Mouse (Mus musculus) cortical plate, adult 2 months (tissue): ENCODE data around the gene Trim67. TPM values are rescaled to one million over a fixed set of nuclear protein-coding genes. Genes with fewer than 3 reads are reported as not detected.
A peak's percentile ranks its signal among the peaks of the same experiment; 100 is the strongest.

Experiments used
- H3K27ac ChIP-seq: fragments of 200-500 bp; 2 replicates; pipeline ENCODE4 v1.5.1; 2012; ENCODE audit warnings: low read length, control low read depth, inconsistent platforms; ENCODE audit not compliant: insufficient read depth
- H3K4me1 ChIP-seq: fragments of 200-500 bp; 2 replicates; pipeline ENCODE4 v1.6.1; 2011; ENCODE audit warnings: low read length; ENCODE audit not compliant: control insufficient read depth, insufficient read depth
- H3K4me3 ChIP-seq: fragments of 200-500 bp; 2 replicates; pipeline ENCODE4 v1.5.1; 2011; ENCODE audit warnings: mild to moderate bottlenecking, low read length, control low read depth; ENCODE audit not compliant: insufficient read depth
- CTCF ChIP-seq: fragments of 200-500 bp; IDR thresholded peaks from 2 replicates; pipeline ENCODE4 v1.5.1; 2011; ENCODE audit warnings: mild to moderate bottlenecking, control low read depth, low read length; ENCODE audit not compliant: insufficient read depth; ENCODE audit errors: extremely low read depth
- POLR2A ChIP-seq: fragments of 200-500 bp; IDR thresholded peaks from 2 replicates; pipeline ENCODE4 v1.6.1; 2011; ENCODE audit warnings: mild to moderate bottlenecking, low read length, control low read depth; ENCODE audit not compliant: insufficient read depth; ENCODE audit errors: extremely low read depth
- polyA plus RNA-seq: library from polyadenylated mRNA; depleted of rRNA; stranded (reverse); fragments of >200 nt; gene quantifications from 2 replicates; pipeline ENCODE4 v1.2.3, GENCODE M21; 2012; rRNA removed

Trim67 gene
- polyA plus RNA-seq, 1 experiment: 1.3 TPM

DNA sequence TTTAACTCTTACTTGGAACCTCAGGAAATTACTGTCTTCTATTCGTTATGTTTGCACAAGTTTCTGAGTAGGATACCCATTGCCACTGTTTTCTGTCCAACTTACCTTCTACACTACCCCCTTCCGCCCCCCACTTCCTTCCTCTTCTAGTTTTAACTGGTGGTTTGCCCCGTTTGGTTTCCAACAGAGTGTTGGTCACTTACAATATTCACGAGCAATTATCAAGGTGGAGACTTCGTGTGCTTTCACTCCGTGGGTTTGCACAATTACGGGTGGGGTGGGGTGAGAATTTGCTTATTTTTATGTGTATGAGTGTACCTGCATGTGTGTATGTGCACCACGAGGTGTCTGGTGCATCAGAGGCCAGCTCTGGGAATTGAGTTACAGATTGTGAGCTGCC lies 70.8 kb downstream of the Trim67 start:
- Histone ChIP-seq H3K4me1 (peaks cover 3% of the 10 kb centered on the region), H3K27ac (no peak overlapping the region), H3K4me3 (peak overlapping the region; percentile 85)
- no peak for TF ChIP-seq POLR2A
- TF ChIP-seq CTCF: no peak

DNA sequence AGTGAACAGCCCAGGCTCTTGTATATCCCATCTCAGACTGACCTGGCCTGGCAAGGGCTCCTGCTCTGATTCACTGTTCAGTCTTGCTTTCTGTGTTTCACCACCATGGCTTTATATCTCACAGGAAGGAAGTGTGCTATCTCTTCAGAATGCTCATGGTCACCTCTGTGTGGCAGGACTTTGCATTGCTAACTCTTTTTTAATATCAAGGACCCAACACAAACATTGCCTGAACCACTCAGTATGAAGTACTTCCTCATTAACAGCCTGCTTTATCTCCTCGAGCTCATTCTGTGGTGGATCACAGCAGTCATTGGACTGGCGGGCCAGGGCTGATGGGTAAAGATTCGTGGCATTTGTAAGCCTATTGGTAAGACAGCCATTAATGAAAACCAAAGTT lies 73.8 kb downstream of the Trim67 start:
- Histone ChIP-seq H3K4me1 (peaks cover 3% of the 10 kb centered on the region), H3K27ac (no peak overlapping the region), H3K4me3 (no peak overlapping the region)
- TF ChIP-seq POLR2A (no peak), CTCF (no peak)

DNA sequence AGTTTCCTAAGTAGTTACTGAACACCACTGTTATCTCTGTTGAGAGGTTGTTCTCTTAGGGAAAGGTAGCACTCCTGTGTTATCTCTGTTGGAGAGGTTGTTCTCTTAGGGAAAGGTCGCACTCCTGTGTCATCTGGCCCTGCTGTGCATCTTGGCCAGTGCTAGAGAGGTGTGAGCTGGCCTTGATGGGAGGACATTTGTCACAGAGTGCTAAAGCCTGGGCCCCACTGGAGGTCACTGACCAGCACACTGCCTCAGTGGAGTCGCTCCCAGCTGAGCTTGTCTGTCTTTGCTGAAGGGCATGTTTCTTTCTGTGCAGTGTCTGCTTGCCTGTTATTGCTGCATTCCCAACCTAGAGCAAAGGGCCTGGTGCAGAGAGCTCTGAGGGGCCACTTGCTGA lies 74.2 kb downstream of the Trim67 start:
- Histone ChIP-seq H3K4me1 (peaks cover 3% of the 10 kb centered on the region), H3K27ac (no peak overlapping the region)
- TF ChIP-seq CTCF: no peak
- no peak for TF ChIP-seq POLR2A

DNA sequence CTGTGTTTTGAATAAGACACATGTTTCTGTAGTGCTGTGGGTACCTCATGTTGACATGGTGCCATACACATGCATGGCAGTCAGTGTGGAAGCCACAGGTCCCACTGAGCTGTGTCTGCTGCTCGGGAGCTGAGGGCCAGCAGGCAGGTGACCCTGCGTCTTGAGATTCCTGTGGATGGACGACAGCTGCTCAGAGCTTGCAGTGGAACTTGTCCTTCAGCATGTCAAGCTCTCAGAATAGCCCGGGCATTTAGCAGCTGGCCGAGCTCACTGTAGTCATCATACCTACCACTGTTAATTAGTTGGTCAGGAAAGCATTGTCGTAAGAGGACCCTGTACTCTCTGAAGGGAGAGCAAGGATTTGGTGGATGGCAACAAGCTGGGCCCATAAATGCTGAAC lies 76.8 kb downstream of the Trim67 start:
- TF ChIP-seq CTCF (no peak), POLR2A (no peak)
- no peak overlapping the region for H3K27ac ChIP-seq
- no peaks in the 10 kb centered on the region for H3K4me1 ChIP-seq
- no peak overlapping the region for H3K4me3 ChIP-seq

More for the DNA sequence above, 74.2 kb downstream of the Trim67 start:
- H3K4me3 ChIP-seq: no peak overlapping the region

DNA sequence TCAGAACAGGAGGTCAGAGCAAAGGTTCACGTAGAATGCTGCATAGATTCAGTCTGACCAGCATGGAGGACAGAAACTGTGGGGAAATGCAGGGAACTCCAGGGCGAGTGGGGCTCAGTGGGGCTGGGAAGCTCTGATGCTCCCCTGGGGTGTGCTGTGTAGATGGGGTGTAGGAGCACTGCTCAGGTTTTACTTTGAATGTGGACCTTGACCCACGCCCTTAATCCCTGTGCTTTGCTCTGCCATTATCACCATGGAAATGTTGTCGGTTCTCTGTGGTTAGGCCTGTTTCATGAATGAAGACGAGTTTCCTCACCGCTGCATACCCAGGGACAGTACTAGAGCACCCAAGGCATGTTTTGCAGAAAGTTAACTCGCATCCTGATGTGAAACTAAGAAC lies 78.6 kb downstream of the Trim67 start:
- Histone ChIP-seq H3K4me1 (no peaks in the 10 kb centered on the region), H3K4me3 (no peak overlapping the region), H3K27ac (no peak overlapping the region)
- TF ChIP-seq CTCF (no peak), POLR2A (no peak)

DNA sequence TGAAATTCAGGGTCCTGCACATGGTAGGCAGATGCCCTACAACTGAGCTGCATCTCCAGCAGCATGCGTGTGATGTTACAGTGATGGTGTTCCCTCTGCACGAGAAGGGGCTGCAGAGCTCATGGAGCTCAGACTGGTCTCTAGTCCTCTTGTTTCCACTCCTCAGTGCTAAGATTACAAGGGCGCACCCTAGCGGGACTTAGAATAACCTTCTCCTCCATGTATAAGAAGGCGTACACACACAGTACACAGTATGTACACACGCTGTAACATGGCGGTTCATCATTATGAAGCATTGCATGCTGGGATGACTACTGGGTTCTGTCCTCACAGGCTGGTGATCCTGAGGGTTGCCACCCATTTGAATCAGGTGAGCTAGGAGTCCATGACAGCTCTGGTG lies 79.2 kb downstream of the Trim67 start:
- Histone ChIP-seq H3K27ac (no peak overlapping the region), H3K4me3 (no peak overlapping the region), H3K4me1 (no peaks in the 10 kb centered on the region)
- TF ChIP-seq POLR2A (no peak), CTCF (no peak)

DNA sequence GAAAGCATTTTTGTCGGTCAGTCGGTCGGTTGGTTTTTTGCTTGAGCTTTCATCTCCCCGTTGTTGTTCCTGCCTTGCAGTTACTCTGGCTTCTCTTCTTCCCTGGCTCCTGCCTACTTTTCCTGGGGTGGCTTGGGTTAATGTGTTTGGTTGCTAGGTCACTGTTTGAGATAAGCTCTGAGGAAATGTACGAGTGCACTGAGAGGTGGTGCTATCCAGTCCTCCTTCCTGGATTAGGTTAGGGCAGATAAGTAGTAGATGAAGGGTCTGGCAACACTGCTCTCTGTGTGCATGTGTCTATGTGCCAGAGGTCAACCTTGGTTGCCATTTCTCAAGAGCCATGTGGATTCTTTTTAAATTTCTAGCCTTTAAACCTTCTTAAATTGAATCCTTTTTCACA lies 79.8 kb downstream of the Trim67 start:
- H3K4me1 ChIP-seq: no peaks in the 10 kb centered on the region
- H3K4me3 ChIP-seq: no peak overlapping the region
- H3K27ac ChIP-seq: no peak overlapping the region
- TF ChIP-seq CTCF: no peak
- TF ChIP-seq POLR2A: no peak

DNA sequence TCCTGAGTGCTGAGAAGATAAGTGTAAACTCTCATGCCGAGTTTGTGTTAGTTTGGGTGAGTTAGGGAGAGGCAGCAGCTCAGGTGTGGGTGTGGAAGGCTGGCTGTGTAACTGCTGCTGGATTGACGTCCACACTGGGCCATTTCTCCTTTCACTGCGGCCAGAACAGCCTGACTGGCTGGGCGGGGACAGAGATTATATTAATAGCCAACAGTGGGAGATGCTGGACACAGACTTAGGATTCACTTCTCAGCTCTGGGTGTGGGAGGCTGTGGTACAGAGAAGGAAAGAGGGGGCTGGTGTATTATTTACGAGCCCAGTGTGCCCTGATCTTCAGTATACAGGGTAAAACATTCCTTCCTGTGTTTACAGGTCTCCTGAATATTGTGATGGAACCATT lies 85.2 kb downstream of the Trim67 start:
- Histone ChIP-seq H3K4me3 (no peak overlapping the region), H3K27ac (no peak overlapping the region)
- no peak for TF ChIP-seq POLR2A
- TF ChIP-seq CTCF: no peak

DNA sequence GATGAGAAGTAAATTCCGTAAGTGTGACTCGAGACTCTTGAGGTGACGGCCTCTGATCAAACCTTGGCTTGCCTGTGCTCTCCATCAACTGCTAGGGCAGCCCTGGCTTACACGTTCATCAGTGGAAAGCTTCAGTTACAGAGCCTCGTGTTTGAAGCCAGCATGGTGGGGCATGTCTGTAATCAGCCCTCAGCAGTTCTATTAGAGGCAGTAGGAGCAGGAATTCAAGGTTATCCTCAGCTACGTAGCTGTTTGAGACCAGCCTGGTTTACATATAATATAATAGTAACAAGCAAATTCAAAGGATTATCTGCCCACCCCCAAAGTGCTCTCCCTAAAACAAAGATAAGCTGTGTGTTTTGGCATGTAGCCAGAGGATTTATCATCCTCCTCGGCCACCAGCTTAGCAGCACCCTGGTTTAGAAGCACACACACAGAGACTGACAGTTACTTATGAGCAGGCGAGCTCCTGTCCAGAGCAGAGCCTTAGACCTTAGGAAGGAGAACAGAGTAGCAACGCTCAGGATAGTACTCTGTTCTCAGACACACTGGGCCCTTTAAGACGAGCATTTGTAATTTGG lies 86.1 kb downstream of the Trim67 start:
- TF ChIP-seq POLR2A (no peak), CTCF (no peak)
- no peak overlapping the region for H3K27ac ChIP-seq
- no peaks in the 10 kb centered on the region for H3K4me1 ChIP-seq
- no peak overlapping the region for H3K4me3 ChIP-seq

More for the DNA sequence above, 85.2 kb downstream of the Trim67 start:
- no peaks in the 10 kb centered on the region for H3K4me1 ChIP-seq

Other genes with a start within 250 kb of the Trim67 start
- gene Agt, start 223.4 kb upstream of the Trim67 start, polyA plus RNA-seq: 16.6 and 17.2 TPM in 2 replicates
- 0.04 and 0.09 TPM in 2 replicates for gene Capn9, start 217.0 kb upstream of the Trim67 start, polyA plus RNA-seq
- 61.1 and 64.2 TPM in 2 replicates for gene 2310022B05Rik, start 129.7 kb upstream of the Trim67 start, polyA plus RNA-seq
- gene Ttc13, start 71.1 kb upstream of the Trim67 start, polyA plus RNA-seq: 41.3 and 42.6 TPM in 2 replicates
- 18.5 and 21.1 TPM in 2 replicates for gene Arv1, start 71.0 kb upstream of the Trim67 start, polyA plus RNA-seq
- 1.1 and 1.7 TPM in 2 replicates for gene Fam89a, start 41.3 kb upstream of the Trim67 start, polyA plus RNA-seq
- 87.9 and 95.0 TPM in 2 replicates for gene Gnpat, start 69.9 kb downstream of the Trim67 start, polyA plus RNA-seq
- 16.7 and 17.1 TPM in 2 replicates for gene 2810004N23Rik, start 70.0 kb downstream of the Trim67 start, polyA plus RNA-seq
- 14.6 and 16.3 TPM in 2 replicates for gene Exoc8, start 104.6 kb downstream of the Trim67 start, polyA plus RNA-seq
- 16.3 and 17.3 TPM in 2 replicates for gene Sprtn, start 104.8 kb downstream of the Trim67 start, polyA plus RNA-seq
- 59.4 and 62.0 TPM in 2 replicates for gene Egln1, start 156.2 kb downstream of the Trim67 start, polyA plus RNA-seq
- gene Tsnax, start 219.9 kb downstream of the Trim67 start, polyA plus RNA-seq: 220 and 231 TPM in 2 replicates